Mouse (Mus musculus): ENCODE measurements around the gene Hlx.

The Hlx gene

GRCm38 (mm10) chr1:184716117-184716516 is 16.3 kb downstream of the Hlx start:
- DNase-seq (ENCODE audit: low read depth, low spot score), result no peak

DNA sequence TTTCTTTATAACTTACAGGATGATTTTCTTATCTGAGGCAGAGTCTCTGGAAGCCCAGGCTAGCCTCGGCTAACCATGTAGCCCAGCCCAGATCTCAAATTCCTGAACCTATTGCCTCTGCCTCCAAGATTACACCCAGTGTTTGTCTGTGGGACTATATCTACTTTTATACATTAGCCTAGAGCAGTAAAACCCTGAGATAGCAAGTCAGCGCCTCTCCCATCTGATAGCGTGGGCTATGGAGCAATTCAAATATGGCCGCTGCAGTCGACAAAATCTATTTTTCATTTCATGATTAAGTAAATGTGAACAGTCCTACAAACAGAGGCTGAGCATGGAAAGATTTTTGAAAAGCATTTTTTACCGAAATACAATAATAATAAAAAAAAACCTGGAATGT is 16.7 kb downstream of the Hlx start:
- DNase-seq (ENCODE audit: low read depth, low spot score), result no peak

- no peak for DNase-seq (ENCODE audit: low read depth, low spot score)
These were observed 17.9 kb downstream of the Hlx start for GRCm38 (mm10) chr1:184714515-184714914.

- no peak for DNase-seq (ENCODE audit: low read depth, low spot score)
These were observed 18.7 kb downstream of the Hlx start for GRCm38 (mm10) chr1:184713716-184714115.

DNA sequence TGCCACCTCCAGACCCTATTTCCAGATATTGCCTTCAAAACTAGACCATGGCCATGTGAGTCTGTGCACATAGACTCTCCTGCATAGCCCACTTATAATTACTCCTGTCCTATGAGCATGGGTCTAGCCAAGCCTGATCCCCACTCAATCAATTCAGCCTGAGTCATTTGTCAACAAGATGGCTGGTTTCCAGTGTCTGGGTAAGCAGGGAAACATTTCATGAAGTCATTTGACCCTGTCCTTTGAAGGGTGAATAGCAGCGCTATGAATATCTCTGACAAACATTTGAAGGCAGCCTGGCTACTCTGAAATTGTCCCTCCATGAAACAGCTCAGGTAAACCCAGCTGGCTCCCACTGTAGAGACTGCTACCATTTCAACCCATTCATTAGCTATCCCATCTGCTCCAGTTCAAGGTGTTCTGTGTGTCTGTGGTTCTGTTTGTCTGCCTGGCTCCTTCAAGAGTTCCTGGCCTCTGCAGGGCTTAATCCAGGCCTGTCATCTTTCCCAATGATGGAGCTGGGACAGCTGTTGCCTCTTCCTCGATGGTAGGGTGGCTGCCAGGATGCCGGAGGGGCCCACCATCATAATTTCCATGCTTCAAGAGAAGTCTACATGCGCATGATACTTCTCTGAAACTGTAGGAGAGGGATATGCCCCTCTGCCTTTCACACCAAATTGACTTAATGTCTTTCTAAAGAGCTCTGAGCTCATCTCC is 24.7 kb downstream of the Hlx start:
- peak; percentile 52 for DNase-seq (ENCODE audit: low read depth, low spot score)

GRCm38 (mm10) chr1:184704901-184705300 is 27.5 kb downstream of the Hlx start:
- DNase-seq (ENCODE audit: low read depth, low spot score), result no peak

- DNase-seq (ENCODE audit: low read depth, low spot score), result no peak
These were observed 33.1 kb downstream of the Hlx start for GRCm38 (mm10) chr1:184699295-184699694.

- DNase-seq (ENCODE audit: low read depth, low spot score), result no peak
These were observed 37.0 kb downstream of the Hlx start for GRCm38 (mm10) chr1:184695451-184695850.

GRCm38 (mm10) chr1:184692204-184692904 is 40.1 kb downstream of the Hlx start:
- DNase-seq (ENCODE audit: low read depth, low spot score), result no peak

- no peak for DNase-seq (ENCODE audit: low read depth, low spot score)
These were observed 41.2 kb downstream of the Hlx start for GRCm38 (mm10) chr1:184691240-184691639.

DNA sequence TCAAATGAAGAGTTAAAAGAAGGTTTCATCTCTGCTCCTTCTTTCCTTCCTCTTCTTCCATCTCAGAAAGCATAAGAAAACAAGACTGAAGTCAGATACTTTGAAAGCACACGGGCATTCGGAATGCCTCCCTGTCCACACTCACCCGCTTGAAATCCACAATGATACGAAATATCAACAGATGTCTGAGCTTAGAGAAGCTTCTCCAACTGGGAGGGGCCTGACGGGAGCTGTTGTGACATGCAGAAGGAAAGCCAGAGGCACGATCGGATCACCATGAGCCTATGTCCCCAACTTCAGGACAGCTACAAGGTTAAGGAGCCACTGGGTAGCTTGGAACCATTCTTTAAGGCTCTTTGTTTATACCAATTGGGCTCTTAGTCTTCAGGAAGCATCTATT is 44.4 kb downstream of the Hlx start:
- DNase-seq (ENCODE audit: low read depth, low spot score), result no peak

- DNase-seq (ENCODE audit: low read depth, low spot score), result no peak
These were observed 44.9 kb downstream of the Hlx start for GRCm38 (mm10) chr1:184687512-184687911.

DNA sequence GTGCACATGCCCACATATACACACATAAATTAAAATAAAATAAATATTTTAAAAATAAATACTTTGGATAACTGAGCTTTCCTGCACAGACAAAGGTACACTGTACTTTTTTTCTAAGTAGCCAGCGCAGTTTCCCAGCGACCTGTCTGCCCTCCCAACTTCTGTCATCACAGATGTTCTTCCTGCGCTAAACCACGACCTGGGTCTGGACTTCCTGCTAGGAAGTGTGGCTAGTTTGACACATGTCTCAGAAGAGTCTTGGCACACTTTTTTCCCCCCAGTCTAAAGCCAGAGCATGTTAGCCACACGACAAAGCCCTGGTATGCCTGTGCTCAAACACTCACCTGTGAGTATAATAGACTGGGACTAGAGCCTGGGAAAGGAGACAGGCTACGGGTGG is 48.9 kb downstream of the Hlx start:
- no peak for DNase-seq (ENCODE audit: low read depth, low spot score)

DNA sequence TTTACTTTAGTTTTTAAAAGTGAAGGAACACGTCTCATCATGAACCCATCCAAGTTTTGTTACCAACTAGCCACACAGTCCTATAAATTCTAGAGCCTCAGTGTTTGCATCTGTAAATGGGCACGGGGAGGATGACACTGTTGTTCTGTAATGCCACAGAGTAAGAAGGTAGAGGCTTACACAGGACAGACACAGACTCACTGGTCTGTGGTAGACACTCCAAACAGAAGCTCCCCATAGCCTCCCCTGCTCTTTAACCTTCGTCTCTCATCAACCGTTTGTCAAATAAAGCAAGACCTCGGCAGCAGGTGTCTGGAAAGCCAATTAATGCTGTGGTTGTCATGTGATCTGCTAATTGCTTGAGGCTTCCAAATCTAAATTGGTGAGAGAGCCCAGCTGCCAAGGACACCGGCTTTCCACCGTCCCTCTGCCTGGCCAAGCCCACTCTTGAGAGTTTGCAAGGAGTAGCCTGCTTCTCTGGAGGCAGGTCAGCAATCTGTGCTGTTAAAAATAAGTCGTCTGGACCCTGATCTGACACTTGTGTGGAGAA is 52.9 kb downstream of the Hlx start:
- DNase-seq (ENCODE audit: low read depth, low spot score), result no peak

DNA sequence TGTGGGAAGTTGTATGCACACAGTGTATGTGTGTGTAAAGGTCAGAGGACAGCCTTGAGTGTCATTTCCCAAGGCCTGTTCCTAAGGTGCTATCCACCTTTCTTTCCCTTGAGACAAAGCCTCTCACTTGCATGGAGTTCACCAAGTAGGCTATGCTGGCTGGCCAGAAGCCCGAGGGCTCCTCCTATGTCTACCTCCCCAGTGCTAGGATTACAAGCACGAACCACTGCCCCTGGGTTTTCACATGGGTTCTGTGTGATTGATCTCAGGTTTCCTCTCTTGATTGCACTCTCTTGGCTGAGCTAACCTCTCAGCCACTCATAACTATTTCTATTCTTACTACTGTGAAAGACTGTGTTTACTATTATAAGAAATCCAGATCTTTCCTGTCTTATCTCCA is 54.8 kb downstream of the Hlx start:
- peak; percentile 82 for DNase-seq (ENCODE audit: low read depth, low spot score)
